Mouse (Mus musculus) lung, embryonic 16.5 days (tissue): ENCODE data around the gene Adamts4. TPM values are rescaled to one million over a fixed set of nuclear protein-coding genes. Genes with fewer than 3 reads are reported as not detected.
A peak's percentile ranks its signal among the peaks of the same experiment; 100 is the strongest.
"Not testable (repeated sequence)": the region's sequence is repeated elsewhere in the genome, so short reads cannot be mapped to it uniquely, and the experiment has no call there.

Experiments
- ATAC-seq: fragments of 200-750 bp; cut with Nextera tagmentation; 2 replicates; pipeline ENCODE4 v1.8.0; 2017; ENCODE audit warnings: low read depth, mild to moderate bottlenecking, moderate library complexity
- H3K27ac ChIP-seq: fragments of 300-500 bp; sonication (generic); 2 replicates; pipeline ENCODE4 v1.5.1; 2014; ENCODE audit warnings: mild to moderate bottlenecking, control low read depth, low read length
- H3K27me3 ChIP-seq: fragments of 300-500 bp; sonication (generic); 2 replicates; pipeline ENCODE4 v1.6.1; 2014; ENCODE audit warnings: low read depth, low read length, mixed read lengths; ENCODE audit not compliant: control insufficient read depth, insufficient read depth
- H3K36me3 ChIP-seq: fragments of 300-500 bp; sonication (generic); 2 replicates; pipeline ENCODE4 v1.6.1; 2014; ENCODE audit warnings: low read length; ENCODE audit not compliant: control insufficient read depth, insufficient read depth
- H3K4me1 ChIP-seq: fragments of 300-500 bp; sonication (generic); replicated peaks from 2 replicates; pipeline ENCODE4 v1.6.1; 2014; ENCODE audit warnings: low read length, mixed read lengths; ENCODE audit not compliant: control insufficient read depth, insufficient read depth
- H3K4me2 ChIP-seq: fragments of 300-500 bp; sonication (generic); 2 replicates; pipeline ENCODE4 v1.6.1; 2014; ENCODE audit warnings: low read depth, low read length, control low read depth
- H3K4me3 ChIP-seq: fragments of 300-500 bp; sonication (generic); 2 replicates; pipeline ENCODE4 v1.5.1; 2014; ENCODE audit warnings: mild to moderate bottlenecking, low read length, control low read depth
- H3K9ac ChIP-seq: fragments of 300-500 bp; sonication (generic); 2 replicates; pipeline ENCODE4 v1.6.1; 2014; ENCODE audit warnings: low read length, control low read depth
- H3K9me3 ChIP-seq: fragments of 300-500 bp; sonication (generic); 2 replicates; pipeline ENCODE4 v1.6.1; 2016; ENCODE audit warnings: low read length; ENCODE audit not compliant: control insufficient read depth
- WGBS: fragments of 180-500 bp; shearing (Covaris S2); extraction: QIAGEN DNeasy Blood & Tissue Kit; methylation state at CpG from one replicate; pipeline ENCODE4 v1.1.7; 2014; 5-methylcytosine and 5-hydroxymethylcytosine counted together
- polyA plus RNA-seq: library from polyadenylated mRNA; unstranded; fragments of >200 nt; fragmentation: Nextera tagmentation; extraction: Ambion mirVana; gene quantifications from 2 replicates; pipeline ENCODE4 v1.2.1, GENCODE M21; 2015

Adamts4 gene
- polyA plus RNA-seq, 1 experiment from 2014 or later = 9.2 TPM

GRCm38 (mm10) chr1:171237438-171237837 lies 12.8 kb upstream of the Adamts4 start:
- WGBS = 65% methylated on average over 6 of the region's 6 CpGs
- ATAC-seq = no peak
- no peak overlapping the region for H3K4me2 ChIP-seq

GRCm38 (mm10) chr1:171238463-171238862 lies 11.8 kb upstream of the Adamts4 start:
- 62% methylated on average over 14 of the region's 14 CpGs for WGBS
- Histone ChIP-seq H3K36me3 (peaks cover 69% of the 10 kb centered on the region), H3K9ac (no peak overlapping the region)

More at GRCm38 (mm10) chr1:171237438-171237837, 12.8 kb upstream of the Adamts4 start:
- Histone ChIP-seq H3K27me3 (no peaks in the 10 kb centered on the region), H3K9ac (no peak overlapping the region), H3K4me3 (no peak overlapping the region), H3K36me3 (peaks cover 60% of the 10 kb centered on the region), H3K27ac (no peak overlapping the region), H3K9me3 (no peaks in the 10 kb centered on the region), H3K4me1 (no peaks in the 10 kb centered on the region)

GRCm38 (mm10) chr1:171239992-171240744 lies 10.1 kb upstream of the Adamts4 start:
- H3K9ac ChIP-seq = no peak overlapping the region
- no peaks in the 10 kb centered on the region for H3K9me3 ChIP-seq
- no peaks in the 10 kb centered on the region for H3K4me1 ChIP-seq
- no peak overlapping the region for H3K4me2 ChIP-seq
- WGBS = 65% methylated on average over 15 of the region's 15 CpGs
- peaks cover 72% of the 10 kb centered on the region for H3K36me3 ChIP-seq
- H3K27ac ChIP-seq = no peak overlapping the region
- ATAC-seq = no peak
- no peaks in the 10 kb centered on the region for H3K27me3 ChIP-seq
- no peak overlapping the region for H3K4me3 ChIP-seq

More at GRCm38 (mm10) chr1:171238463-171238862, 11.8 kb upstream of the Adamts4 start:
- Histone ChIP-seq H3K4me2 (no peak overlapping the region), H3K9me3 (no peaks in the 10 kb centered on the region), H3K4me1 (no peaks in the 10 kb centered on the region), H3K27ac (no peak overlapping the region), H3K4me3 (no peak overlapping the region), H3K27me3 (no peaks in the 10 kb centered on the region)
- no peak for ATAC-seq

GRCm38 (mm10) chr1:171240911-171241310 lies 9.3 kb upstream of the Adamts4 start:
- H3K27ac ChIP-seq = no peak overlapping the region
- WGBS = 88% methylated on average over 10 of the region's 10 CpGs
- H3K27me3 ChIP-seq = no peaks in the 10 kb centered on the region
- H3K9me3 ChIP-seq = no peaks in the 10 kb centered on the region
- no peak overlapping the region for H3K9ac ChIP-seq
- H3K4me2 ChIP-seq = no peak overlapping the region
- no peak overlapping the region for H3K4me3 ChIP-seq
- peaks cover 5% of the 10 kb centered on the region for H3K4me1 ChIP-seq
- no peak for ATAC-seq
- H3K36me3 ChIP-seq = peaks cover 65% of the 10 kb centered on the region

GRCm38 (mm10) chr1:171241952-171242351 lies 8.3 kb upstream of the Adamts4 start:
- peaks cover 57% of the 10 kb centered on the region for H3K36me3 ChIP-seq
- not testable (repeated sequence) for H3K9ac ChIP-seq, H3K4me2 ChIP-seq, H3K4me1 ChIP-seq, H3K27me3 ChIP-seq, H3K4me3 ChIP-seq, H3K27ac ChIP-seq, H3K9me3 ChIP-seq, ATAC-seq
- 84% methylated on average over 12 of the region's 12 CpGs for WGBS

GRCm38 (mm10) chr1:171245353-171245752 lies 4.9 kb upstream of the Adamts4 start:
- Histone ChIP-seq H3K9ac (no peak overlapping the region), H3K36me3 (peaks cover 31% of the 10 kb centered on the region), H3K9me3 (no peaks in the 10 kb centered on the region), H3K4me3 (no peak overlapping the region), H3K4me2 (no peak overlapping the region), H3K4me1 (peaks cover 32% of the 10 kb centered on the region), H3K27me3 (no peaks in the 10 kb centered on the region), H3K27ac (no peak overlapping the region)
- no peak for ATAC-seq
- 77% methylated on average over 8 of the region's 8 CpGs for WGBS

GRCm38 (mm10) chr1:171246709-171247452 lies 3.3 kb upstream of the Adamts4 start:
- peak; percentile 92 for ATAC-seq

GRCm38 (mm10) chr1:171247453-171247841 lies 2.8 kb upstream of the Adamts4 start:
- Histone ChIP-seq H3K4me2 (peak overlapping the region; percentile 64), H3K4me1 (peaks cover 48% of the 10 kb centered on the region), H3K4me3 (peak overlapping the region; percentile 93), H3K36me3 (peaks cover 21% of the 10 kb centered on the region), H3K9me3 (no peaks in the 10 kb centered on the region), H3K27ac (peak overlapping the region; percentile 96), H3K9ac (peak overlapping the region; percentile 64), H3K27me3 (no peaks in the 10 kb centered on the region)
- 7% methylated on average over 13 of the region's 13 CpGs for WGBS
- peak; percentile 3 for ATAC-seq

More at GRCm38 (mm10) chr1:171246709-171247452, 3.3 kb upstream of the Adamts4 start:
- Histone ChIP-seq H3K4me1 (peaks cover 45% of the 10 kb centered on the region), H3K4me3 (peak overlapping the region; percentile 93), H3K9ac (peak overlapping the region; percentile 94), H3K4me2 (peak overlapping the region; percentile 81), H3K27ac (peak overlapping the region; percentile 96), H3K27me3 (no peaks in the 10 kb centered on the region), H3K36me3 (peaks cover 25% of the 10 kb centered on the region), H3K9me3 (no peaks in the 10 kb centered on the region)
- WGBS = 0% methylated on average over 41 of the region's 41 CpGs

DNA sequence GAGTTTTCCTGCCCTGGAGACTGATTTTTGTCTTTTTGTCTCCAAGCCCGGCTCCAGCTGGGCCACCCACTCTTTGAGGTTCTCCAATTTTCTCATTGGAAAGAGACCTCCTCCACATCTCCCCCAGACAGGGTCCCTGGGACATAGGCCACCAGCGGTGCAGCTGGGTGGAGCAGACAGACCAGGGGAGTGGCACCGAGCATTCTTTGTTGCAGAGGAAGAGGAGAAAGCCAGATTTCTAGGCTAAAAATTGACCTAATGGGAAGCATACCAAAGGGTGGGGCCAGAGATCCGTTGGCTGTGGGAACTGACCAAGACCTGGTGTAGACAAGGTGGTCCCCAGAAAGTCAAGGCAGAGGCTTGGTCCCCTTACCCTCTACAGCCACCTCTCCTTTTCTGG lies 2.3 kb upstream of the Adamts4 start:
- Histone ChIP-seq H3K36me3 (peaks cover 18% of the 10 kb centered on the region), H3K4me2 (peak overlapping the region; percentile 64), H3K27me3 (no peaks in the 10 kb centered on the region), H3K27ac (peak overlapping the region; percentile 96), H3K4me3 (peak overlapping the region; percentile 93), H3K4me1 (peaks cover 48% of the 10 kb centered on the region), H3K9me3 (no peaks in the 10 kb centered on the region), H3K9ac (peak overlapping the region; percentile 64; the same call in 1 of the 2 replicates)
- WGBS = 28% methylated on average over 4 of the region's 4 CpGs
- no peak for ATAC-seq
